Mouse (Mus musculus): ENCODE measurements around the gene Wwp2.
A peak's percentile ranks its signal among the peaks of the same experiment; 100 is the strongest.

DNA sequence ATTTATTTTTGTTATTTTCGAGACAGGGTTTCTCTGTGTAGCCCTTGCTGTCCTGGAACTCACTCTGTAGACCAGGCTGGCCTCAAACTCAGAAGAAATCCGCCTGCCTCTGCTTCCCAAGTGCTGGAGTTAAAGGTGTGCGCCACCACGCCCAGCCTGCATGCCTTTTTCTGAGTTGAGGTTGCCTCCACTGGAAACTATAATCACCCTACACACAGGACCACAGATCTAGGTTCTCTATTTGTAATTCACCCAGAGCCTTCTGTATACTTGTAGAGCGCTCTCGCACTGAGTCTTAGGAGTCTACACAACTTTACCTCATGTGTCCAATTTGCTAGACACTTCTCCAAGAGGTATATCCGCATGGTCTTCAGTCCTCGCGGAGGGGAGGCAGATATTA, 12.0 kb upstream of the Wwp2 start:
- TF ChIP-seq ETS1 (IDR thresholded peaks at IDR 0.05; ENCODE audit: low read depth, low read length) (no peak), POLR2A (IDR thresholded peaks at IDR 0.05; ENCODE audit: control insufficient read depth in 1 of 2, insufficient read depth in 1 of 2, low read depth in 1 of 2, low read length in 2 of 2, poor library complexity in 1 of 2) (no peak), CHD1 (IDR thresholded peaks at IDR 0.05; ENCODE audit: low read depth, low read length) (0 out of 2 replicates have a peak, but pooled peaks have one; percentile 65), CTCF (IDR thresholded peaks at IDR 0.05 in 2 of 3, conservative IDR thresholded peaks at IDR 0.05 in 1 of 3; ENCODE audit: control insufficient read depth in 1 of 3, insufficient read depth in 1 of 3, low read depth in 2 of 3, low read length in 3 of 3, poor library complexity in 1 of 3, severe bottlenecking in 1 of 3) (no peak), POLR2AphosphoS2 (IDR thresholded peaks at IDR 0.05; ENCODE audit: low read length) (no peak), HCFC1 (IDR thresholded peaks at IDR 0.05; ENCODE audit: low read depth, low read length) (no peak), POLR2AphosphoS5 (IDR thresholded peaks at IDR 0.05; ENCODE audit: borderline replicate concordance, low read depth, low read length) (no peak), BHLHE40 (IDR thresholded peaks at IDR 0.05; ENCODE audit: borderline replicate concordance, low read depth, low read length) (no peak), MXI1 (IDR thresholded peaks at IDR 0.05; ENCODE audit: low read depth, low read length) (no peak)

Data from MEL (cell line).